Mouse (Mus musculus) thymus, postnatal 10 days (tissue): ENCODE results near the gene Cdk9.

ENCODE experiments used
- DNase-seq, 2 experiments: peaks; one replicate each; pipeline ENCODE4 v3.0.0; 2021; ENCODE audit warnings: low spot score in 2 of 2

Gene Cdk9

DNA sequence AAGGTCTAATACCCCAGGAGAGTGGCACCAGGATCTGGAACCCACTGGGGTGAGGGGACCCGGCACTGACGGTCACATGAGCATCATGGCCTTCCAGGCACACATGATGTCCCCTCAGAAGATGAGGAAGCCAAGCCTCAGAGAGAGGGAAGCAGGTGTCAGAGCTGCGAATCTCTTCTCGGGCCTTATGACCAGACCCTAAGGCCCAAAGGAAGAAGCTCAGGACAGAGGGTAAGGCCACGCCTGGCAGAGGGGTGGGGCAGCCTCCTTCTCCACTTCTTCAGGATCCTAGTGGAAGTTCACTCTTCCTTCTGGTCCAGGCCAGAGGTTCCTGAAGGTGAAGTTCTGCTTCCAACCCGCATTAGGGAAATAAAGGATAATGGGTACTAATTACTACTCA is 19.8 kb upstream of the Cdk9 start:
- no peak for DNase-seq

GRCm38 (mm10) chr2:32731911-32732310 is 19.0 kb upstream of the Cdk9 start:
- no peak for DNase-seq

- no peak for DNase-seq
Measured at GRCm38 (mm10) chr2:32730854-32731253, 18.0 kb upstream of the Cdk9 start.

DNA sequence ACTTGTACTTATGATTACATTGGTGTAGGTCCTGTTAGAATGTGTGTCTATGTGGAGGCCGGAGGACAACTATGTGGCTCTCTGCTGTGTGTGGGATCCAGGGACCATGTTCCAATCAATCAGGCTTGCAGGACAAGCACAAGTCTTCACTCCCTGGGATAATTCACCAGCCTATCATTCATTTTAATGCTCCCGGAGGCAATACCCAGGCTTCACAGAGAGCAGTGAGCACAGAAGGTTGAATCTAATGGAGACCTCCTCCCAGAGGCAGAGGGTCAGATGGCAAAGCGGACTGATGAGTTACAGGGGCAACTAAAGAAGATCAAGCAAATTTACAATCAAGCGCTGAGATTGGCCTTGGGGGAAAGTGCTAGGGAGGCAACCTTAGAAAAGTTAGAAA is 16.7 kb upstream of the Cdk9 start:
- no peak for DNase-seq

DNA sequence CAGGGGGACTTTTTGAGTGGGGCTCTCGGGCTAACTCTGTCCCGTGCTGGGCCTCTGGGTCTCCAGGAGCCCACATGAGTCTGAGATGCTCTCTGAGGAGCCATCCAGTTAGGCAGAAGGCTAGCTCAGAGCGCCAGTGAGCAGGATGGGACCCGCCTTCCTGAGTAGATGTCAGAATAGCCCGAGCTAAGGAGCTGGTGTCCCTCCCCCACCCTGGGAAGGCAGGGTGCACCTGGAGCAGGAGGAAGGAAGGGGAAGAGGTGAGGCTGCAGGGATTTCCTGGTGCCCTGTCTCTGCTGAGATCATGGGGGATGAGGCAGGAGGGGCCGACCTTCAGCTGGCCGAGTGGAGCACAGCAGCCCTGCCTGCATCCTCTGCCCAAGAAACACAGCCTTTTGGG is 15.6 kb upstream of the Cdk9 start:
- no peak for DNase-seq

- peak; percentile 64 to 69 for DNase-seq
Measured at GRCm38 (mm10) chr2:32727435-32727834, 14.6 kb upstream of the Cdk9 start.

DNA sequence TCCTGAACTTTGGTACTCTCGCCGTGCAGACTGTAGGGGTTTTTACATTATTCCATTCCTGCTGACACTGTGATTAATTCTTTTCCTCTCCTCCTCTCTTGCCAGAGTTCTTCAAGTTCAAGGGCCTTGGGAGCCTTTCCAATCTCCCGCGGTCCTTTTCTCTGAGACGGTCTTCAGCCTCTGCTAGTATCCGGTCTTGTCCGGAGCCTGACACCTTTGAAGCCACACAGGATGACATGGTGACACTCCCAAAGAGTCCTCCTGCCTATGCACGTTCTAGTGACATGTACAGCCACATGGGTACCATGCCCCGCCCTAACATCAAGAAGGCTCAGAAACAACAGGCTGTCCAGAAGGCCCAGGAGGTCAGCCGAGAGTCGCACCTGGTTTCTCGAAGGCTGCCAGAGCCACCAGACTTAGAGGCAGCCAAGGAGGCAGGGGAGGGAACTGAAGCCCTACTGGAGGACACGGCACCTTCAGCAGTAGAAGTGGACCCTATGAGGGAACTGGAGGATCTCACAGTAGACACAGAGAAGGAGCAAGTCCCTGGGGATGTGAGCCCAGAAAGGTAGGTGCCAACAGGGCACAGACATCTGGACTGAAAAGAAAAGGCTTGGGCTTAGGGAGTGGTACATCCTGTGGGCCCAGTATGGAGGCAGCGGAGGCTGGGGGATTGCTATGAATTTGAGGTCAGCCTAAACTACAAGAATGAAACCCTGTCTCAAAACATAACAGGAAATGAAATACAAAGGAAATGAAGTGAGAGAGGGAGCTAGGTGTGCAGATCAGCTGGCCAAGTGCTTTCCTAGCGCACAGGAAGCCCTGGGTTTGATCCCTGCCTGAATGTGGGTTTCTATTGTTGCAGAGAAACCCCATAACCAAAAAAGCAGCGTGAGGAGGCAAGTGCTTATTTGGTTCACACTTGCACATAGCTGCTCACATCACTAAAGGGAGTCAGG is 12.2 kb upstream of the Cdk9 start:
- peak; percentile 51 to 56 for DNase-seq

DNA sequence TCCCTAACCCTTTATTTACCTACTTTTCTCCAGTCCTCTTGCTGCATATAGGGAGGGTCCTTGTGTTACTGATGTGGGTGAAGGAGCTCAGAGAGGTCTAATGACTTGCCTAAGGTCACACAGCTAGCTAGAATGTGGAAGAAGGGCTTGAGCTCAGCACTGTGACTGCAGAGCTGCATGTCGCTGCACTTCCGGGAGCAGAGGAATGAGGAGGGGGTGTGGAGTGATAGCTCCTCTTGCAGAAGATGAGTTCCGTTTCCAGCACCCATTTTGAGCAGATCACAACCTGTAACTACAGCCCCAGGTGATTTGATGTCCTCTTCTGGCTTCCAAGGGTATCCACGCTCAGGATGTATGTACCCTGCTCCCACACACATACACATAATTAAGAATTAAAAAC is 11.3 kb upstream of the Cdk9 start:
- DNase-seq: no peak

GRCm38 (mm10) chr2:32722581-32722980 is 9.7 kb upstream of the Cdk9 start:
- no peak for DNase-seq

- DNase-seq: peak in 1 of 2 experiments; percentile 24
Measured at GRCm38 (mm10) chr2:32722046-32722445, 9.2 kb upstream of the Cdk9 start.

DNA sequence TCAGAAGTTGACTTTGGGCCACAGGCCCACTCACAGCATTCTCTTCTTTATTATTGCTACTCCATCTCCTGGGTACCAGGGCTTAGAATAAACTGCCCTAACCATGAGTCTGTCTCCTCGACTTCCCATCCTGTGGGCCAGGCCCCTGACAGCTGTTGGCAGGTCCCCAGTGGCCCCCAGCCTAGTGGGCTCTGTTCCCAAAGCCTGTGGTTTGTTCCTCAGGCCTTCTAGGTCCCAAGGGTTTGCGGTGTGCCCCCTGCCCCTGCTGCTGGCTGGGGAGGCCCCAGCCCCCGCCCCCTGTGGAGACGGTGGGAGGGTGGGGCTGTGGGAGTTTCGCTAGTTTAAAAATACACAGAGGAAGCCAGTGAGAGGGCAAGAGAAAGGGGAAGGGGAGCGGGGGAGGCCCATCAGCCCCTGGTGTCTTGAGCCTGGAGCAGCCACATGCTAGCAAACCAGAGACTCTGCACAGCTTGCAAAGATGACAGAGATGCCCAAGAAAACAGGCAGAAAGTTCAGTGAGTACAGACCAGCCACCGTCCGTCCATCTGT is 7.9 kb upstream of the Cdk9 start, which contains the start of gene Sh2d3c:
Gene Sh2d3c, plus strand, starts transcription at position 375 of the 549 bp plus-strand sequence.
- peak; percentile 48 to 54 for DNase-seq

- no peak for DNase-seq
Measured at GRCm38 (mm10) chr2:32720053-32720452, 7.2 kb upstream of the Cdk9 start.

GRCm38 (mm10) chr2:32718761-32719160 is 5.9 kb upstream of the Cdk9 start:
- DNase-seq: peak in 1 of 2 experiments; percentile 25

DNA sequence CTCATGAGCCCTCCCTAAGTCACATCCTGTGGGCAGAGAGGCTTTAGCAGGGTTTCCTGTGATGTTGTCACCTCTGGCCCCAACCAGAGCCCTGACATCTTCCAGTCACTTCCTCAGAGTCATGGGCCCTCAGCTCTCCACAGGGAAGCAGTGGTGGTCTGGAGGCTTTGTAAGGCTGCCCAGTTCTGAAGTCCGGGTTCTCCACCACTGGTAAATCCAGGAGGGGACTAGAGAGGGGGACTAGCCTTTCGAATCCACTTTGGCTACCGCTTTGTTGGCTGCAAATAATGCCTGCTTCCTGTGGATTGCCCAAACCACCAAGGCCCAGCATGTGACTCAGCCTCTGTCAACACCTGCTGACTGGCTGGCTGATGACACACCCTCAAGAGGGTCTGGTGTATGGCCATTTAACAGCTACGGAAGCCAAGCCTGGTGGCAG is 2.1 kb upstream of the Cdk9 start:
- no peak for DNase-seq

GRCm38 (mm10) chr2:32714117-32714986 is 1.5 kb upstream of the Cdk9 start:
- peak in 1 of 2 experiments; percentile 27 for DNase-seq

GRCm38 (mm10) chr2:32712586-32712933 is 316 bp downstream of the Cdk9 start:
- DNase-seq: peak; percentile 93 to 95

DNA sequence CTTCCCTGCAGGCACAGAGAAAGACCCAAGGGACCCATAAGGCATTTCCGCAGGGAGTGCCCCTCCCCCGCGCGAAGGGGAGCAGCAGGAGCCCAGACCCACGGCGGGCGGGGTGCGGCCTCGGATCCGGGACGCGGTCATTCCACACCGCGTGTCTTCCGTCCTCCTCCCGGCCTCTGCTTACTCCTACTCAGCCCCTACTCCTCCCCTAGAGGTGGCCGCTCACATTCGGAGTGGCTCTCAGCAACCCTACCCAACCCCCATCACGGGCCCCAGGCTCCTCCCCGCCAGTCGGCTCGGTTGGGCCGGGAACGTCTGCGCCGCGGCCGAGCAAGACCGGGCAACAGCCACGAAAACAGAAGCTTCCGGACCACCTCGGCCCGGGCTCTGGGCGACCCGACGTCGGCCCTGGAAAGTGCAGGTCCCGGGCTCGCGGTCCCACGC is 746 bp downstream of the Cdk9 start:
- peak; percentile 65 to 68 for DNase-seq

DNA sequence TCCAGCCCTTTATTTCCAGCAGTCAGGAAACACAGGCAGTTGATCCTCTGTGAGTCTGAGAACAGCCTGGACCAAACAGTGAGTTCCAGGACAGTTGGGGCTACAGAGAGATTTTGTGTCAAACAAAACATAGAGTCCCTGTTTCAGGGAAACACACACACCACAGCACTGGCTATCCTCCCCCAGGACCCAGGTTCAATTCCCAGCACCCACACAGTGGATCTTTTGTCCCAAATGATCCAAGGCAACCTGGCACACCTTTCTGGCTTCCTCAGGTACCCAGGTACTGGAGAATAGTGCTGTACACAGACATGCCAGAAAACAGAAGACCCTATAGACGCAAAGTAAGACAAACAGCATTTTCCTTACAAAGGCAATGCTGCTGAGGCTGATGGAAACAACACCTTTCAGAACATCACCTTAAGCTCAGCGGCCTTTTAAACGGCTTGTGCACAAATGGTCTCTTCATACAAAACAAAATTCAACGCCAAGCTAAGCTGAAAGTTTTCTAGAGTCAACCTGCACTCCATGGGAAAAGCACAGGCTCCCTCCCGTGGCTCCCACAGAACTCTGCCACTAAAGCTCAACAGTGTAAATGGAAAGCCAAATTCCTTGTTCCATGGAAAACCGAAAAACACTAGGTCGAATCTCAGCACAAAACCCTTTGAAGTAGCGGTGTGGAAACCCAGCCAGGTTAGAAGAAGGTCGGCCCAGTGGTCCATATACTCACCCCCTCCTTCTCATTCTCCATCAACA is 1.4 kb downstream of the Cdk9 start:
- no peak for DNase-seq

GRCm38 (mm10) chr2:32710425-32710824 is 2.5 kb downstream of the Cdk9 start:
- no peak for DNase-seq

DNA sequence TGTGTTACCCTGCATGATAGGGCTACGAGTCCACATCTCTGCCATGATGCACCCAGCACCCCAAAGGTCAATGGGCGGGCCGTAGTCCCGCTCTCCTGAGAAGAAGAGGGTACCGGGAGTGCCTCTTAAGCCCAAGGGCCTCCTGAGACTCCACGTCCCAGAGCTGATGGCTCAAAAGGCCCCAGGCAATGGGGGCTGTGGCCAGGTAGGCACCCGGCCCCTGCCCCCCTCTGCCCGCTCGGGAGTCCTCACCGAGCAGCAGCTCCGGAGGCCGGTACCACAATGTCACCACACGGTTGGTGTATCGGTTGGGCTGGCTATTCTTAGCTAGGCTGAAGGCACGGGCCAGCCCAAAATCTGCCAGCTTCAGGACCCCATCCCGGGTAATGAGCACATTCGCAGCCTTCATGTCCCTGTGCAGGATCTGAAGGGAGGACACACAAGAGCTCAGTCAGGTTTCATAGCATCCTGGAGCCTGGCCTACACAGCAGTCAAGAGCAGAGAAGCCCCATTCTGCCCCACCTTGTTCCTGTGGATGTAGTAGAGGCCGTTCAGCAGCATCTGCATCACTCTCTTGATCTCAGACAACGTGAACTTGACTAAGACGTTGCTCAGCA is 3.2 kb downstream of the Cdk9 start:
- no peak for DNase-seq

- DNase-seq: peak; percentile 50 to 88
Measured at GRCm38 (mm10) chr2:32708643-32709042, 4.2 kb downstream of the Cdk9 start.
